Mouse (Mus musculus) lung, embryonic 15.5 days (tissue): ENCODE results near the gene Zmynd10. TPM values are rescaled to one million over a fixed set of nuclear protein-coding genes. Genes with fewer than 3 reads are reported as not detected.

Experiments
- ATAC-seq: fragments of 200-750 bp; cut with Nextera tagmentation; 2 replicates; pipeline ENCODE4 v1.8.0; 2017; ENCODE audit warnings: moderate number of reproducible peaks, borderline replicate concordance; ENCODE audit not compliant: low FRiP score, low TSS enrichment; ENCODE audit errors: extremely low read depth
- H3K27ac ChIP-seq: fragments of 300-500 bp; sonication (generic); 2 replicates; pipeline ENCODE4 v1.5.1; 2015; ENCODE audit warnings: moderate library complexity, mild to moderate bottlenecking, inconsistent platforms
- H3K27me3 ChIP-seq: fragments of 300-500 bp; sonication (generic); 2 replicates; pipeline ENCODE4 v1.6.1; 2015; ENCODE audit warnings: inconsistent platforms
- H3K36me3 ChIP-seq: fragments of 300-500 bp; sonication (generic); 2 replicates; pipeline ENCODE4 v1.6.1; 2015; ENCODE audit warnings: inconsistent platforms
- H3K4me1 ChIP-seq: fragments of 300-500 bp; sonication (generic); 2 replicates; pipeline ENCODE4 v1.6.1; 2015; ENCODE audit warnings: inconsistent platforms
- H3K4me2 ChIP-seq: fragments of 300-500 bp; sonication (generic); 2 replicates; pipeline ENCODE4 v1.6.1; 2015; ENCODE audit warnings: inconsistent platforms, mild to moderate bottlenecking, moderate library complexity
- H3K4me3 ChIP-seq: fragments of 300-500 bp; sonication (generic); 2 replicates; pipeline ENCODE4 v1.5.1; 2015; ENCODE audit warnings: mild to moderate bottlenecking, inconsistent platforms
- H3K9ac ChIP-seq: fragments of 300-500 bp; sonication (generic); 2 replicates; pipeline ENCODE4 v1.6.1; 2015; ENCODE audit warnings: inconsistent platforms
- H3K9me3 ChIP-seq: fragments of 300-500 bp; sonication (generic); 2 replicates; pipeline ENCODE4 v1.6.1; 2016; ENCODE audit warnings: inconsistent platforms
- WGBS: fragments of 180-500 bp; shearing (Covaris S2); methylation state at CpG from one replicate; pipeline ENCODE4 v1.1.7; 2015; 5-methylcytosine and 5-hydroxymethylcytosine counted together
- polyA plus RNA-seq: library from polyadenylated mRNA; unstranded; fragments of >200 nt; fragmentation: Nextera tagmentation; extraction: Ambion mirVana; gene quantifications from 2 replicates; pipeline ENCODE4 v1.2.1, GENCODE M21; 2015

The Zmynd10 gene
- polyA plus RNA-seq, 1 experiment from 2014 or later, result 6.8 TPM

DNA sequence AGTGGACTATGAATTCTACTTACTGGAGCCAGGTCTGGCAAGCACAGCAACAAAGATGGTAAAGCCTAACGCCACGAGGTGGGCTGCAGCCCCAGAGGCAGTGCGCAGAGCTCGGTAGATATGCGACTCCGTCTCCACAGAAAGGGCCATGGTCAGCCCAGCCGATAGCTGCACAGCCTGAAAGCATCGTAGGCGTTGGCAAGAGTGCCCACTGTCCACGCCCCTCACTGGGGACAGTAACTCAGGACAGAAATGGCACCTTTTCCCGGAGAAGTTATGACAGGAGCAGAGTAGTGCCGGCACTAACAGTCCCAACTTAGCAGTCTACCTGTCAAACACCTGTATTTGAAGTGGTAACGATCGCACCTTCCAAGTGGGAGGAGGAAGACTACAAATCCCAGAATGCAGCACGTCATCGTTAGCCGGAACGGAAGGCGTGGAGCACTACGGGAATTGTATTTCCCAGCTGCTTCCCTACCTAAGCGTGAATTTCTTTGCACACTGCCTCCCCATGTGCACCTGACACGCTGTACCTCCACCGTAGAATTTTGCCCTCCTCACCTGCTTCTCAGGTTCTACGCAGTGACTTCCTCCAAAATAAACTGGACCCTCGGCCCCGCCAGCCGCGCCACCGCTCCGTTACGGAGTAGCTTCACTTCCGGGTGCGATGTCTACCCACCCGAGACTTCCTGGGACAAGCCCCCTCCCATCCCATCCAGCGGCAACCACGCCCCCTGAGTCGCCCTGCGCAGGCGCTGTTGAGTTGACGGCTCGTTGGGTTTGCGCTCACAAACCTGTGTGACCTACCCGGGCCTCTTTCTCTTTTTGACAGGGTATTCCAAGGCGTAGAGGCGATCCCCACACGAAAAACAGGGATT, 5.4 kb upstream of the Zmynd10 start, which contains the start of the genes Cyb561d2 and Nprl2:
Cyb561d2 (minus strand) TSS at position 720 of the 878 bp plus-strand sequence.
Nprl2 (plus strand) TSS at position 753 of the 878 bp plus-strand sequence.
- Histone ChIP-seq H3K36me3 (peaks cover 37% of the 10 kb centered on the region), H3K9me3 (no peaks in the 10 kb centered on the region), H3K4me1 (peaks cover 29% of the 10 kb centered on the region), H3K9ac (peak within 1 kb of the TSS; percentile 61), H3K27me3 (no peaks in the 10 kb centered on the region), H3K4me3 (peak within 1 kb of the TSS; percentile 83), H3K27ac (peak within 1 kb of the TSS; percentile 75), H3K4me2 (peak within 1 kb of the TSS; percentile 84)
- ATAC-seq, result peak; percentile 87
- under 1% methylated on average over 46 of the region's 46 CpGs for WGBS

- peak overlapping the region; percentile 61 for H3K9ac ChIP-seq
- H3K4me2 ChIP-seq, result peak overlapping the region; percentile 84
- H3K9me3 ChIP-seq, result no peaks in the 10 kb centered on the region
- no peak overlapping the region; the same call in 1 of the 2 replicates for H3K27ac ChIP-seq
- peaks cover 29% of the 10 kb centered on the region for H3K4me1 ChIP-seq
- peak overlapping the region; percentile 83 for H3K4me3 ChIP-seq
- no peaks in the 10 kb centered on the region for H3K27me3 ChIP-seq
- WGBS, result 1% methylated on average over 11 of the region's 11 CpGs
- peaks cover 35% of the 10 kb centered on the region for H3K36me3 ChIP-seq
- peak; percentile 2; the same call in 1 of the 2 replicates for ATAC-seq
These were observed 4.8 kb upstream of the Zmynd10 start for GRCm38 (mm10) chr9:107542352-107542686.

DNA sequence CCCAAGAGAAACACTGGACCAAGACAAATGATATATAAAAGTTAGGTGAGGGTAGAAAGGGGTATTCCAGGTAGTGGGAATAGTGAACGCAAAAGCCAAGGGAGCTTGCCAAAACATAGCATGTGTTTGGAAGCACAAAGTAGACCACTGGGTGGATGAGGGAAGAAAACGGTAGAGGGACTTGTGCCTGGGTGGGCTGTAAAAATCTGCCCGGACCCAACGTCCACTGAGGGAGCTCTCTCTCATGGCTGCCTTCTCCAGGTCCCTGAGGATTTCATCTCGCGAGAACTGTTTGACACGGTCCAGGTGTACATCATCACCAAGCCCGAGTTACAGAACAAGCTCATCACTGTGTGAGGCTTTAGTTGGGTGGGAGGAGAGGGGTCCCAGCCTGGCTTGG, 4.4 kb upstream of the Zmynd10 start:
- H3K36me3 ChIP-seq, result peaks cover 32% of the 10 kb centered on the region

DNA sequence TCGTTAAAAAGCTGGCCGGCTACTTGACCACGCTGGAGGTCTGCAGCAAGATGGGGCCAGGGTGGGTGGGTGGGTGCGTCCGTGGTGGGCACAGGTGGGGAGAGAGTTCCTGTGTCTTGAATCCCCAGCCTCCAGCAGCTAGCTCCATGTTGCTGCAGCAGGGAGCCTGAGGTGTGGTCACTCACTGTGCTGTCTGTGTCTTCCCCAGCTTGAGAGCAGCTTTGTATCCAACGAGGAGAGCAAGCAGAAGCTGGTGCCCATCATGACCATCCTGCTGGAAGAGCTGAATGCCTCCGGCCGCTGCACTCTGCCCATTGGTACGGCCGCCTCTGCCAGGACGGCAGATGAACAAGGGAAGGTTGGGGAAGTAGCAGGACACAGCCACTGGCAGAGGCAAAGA, 3.8 kb upstream of the Zmynd10 start:
- Histone ChIP-seq H3K9ac (no peak overlapping the region), H3K36me3 (peaks cover 26% of the 10 kb centered on the region), H3K4me3 (no peak overlapping the region), H3K27ac (no peak overlapping the region), H3K4me2 (no peak overlapping the region), H3K27me3 (no peaks in the 10 kb centered on the region), H3K9me3 (no peaks in the 10 kb centered on the region), H3K4me1 (peaks cover 34% of the 10 kb centered on the region)
- ATAC-seq, result no peak
- 83% methylated on average over 11 of the region's 11 CpGs for WGBS

More for the DNA sequence above, 4.4 kb upstream of the Zmynd10 start:
- no peak for ATAC-seq
- peak overlapping the region; percentile 84 for H3K4me2 ChIP-seq
- H3K4me1 ChIP-seq, result peaks cover 33% of the 10 kb centered on the region
- no peak overlapping the region for H3K27ac ChIP-seq
- 24% methylated on average over 8 of the region's 8 CpGs for WGBS
- H3K9ac ChIP-seq, result peak overlapping the region; percentile 61
- H3K9me3 ChIP-seq, result no peaks in the 10 kb centered on the region
- peak overlapping the region; percentile 83 for H3K4me3 ChIP-seq
- no peaks in the 10 kb centered on the region for H3K27me3 ChIP-seq

GRCm38 (mm10) chr9:107544196-107544700, 2.9 kb upstream of the Zmynd10 start:
- H3K4me2 ChIP-seq, result no peak overlapping the region
- H3K4me1 ChIP-seq, result peaks cover 34% of the 10 kb centered on the region
- no peak for ATAC-seq
- H3K4me3 ChIP-seq, result no peak overlapping the region
- 93% methylated on average over 17 of the region's 17 CpGs for WGBS
- H3K9ac ChIP-seq, result no peak overlapping the region
- H3K27ac ChIP-seq, result no peak overlapping the region
- H3K9me3 ChIP-seq, result no peaks in the 10 kb centered on the region
- H3K36me3 ChIP-seq, result peaks cover 16% of the 10 kb centered on the region
- no peaks in the 10 kb centered on the region for H3K27me3 ChIP-seq

DNA sequence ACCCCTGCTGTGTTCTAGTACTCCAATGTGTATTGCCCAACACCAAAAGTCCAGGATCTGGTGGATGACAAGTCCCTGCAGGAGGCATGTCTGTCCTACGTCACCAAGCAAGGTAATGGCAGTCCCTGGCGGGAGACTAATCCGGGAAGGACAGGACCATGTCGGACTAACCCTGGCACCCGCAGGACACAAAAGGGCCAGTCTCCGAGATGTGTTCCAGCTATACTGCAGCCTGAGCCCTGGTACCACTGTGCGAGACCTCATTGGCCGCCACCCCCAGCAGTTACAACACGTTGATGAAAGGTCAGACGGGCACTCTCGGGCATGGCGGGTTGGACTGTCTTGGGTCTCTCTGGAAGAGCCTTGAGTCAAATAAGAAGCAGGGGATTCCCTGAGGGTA, 2.4 kb upstream of the Zmynd10 start:
- Histone ChIP-seq H3K4me2 (no peak overlapping the region), H3K9me3 (no peaks in the 10 kb centered on the region), H3K4me3 (no peak overlapping the region), H3K4me1 (peaks cover 34% of the 10 kb centered on the region), H3K27me3 (no peaks in the 10 kb centered on the region), H3K9ac (no peak overlapping the region), H3K27ac (no peak overlapping the region), H3K36me3 (peaks cover 12% of the 10 kb centered on the region; the same call in 1 of the 2 replicates)
- 90% methylated on average over 12 of the region's 12 CpGs for WGBS
- ATAC-seq, result no peak

GRCm38 (mm10) chr9:107545199-107545598, 1.9 kb upstream of the Zmynd10 start:
- Histone ChIP-seq H3K4me1 (peaks cover 37% of the 10 kb centered on the region), H3K27ac (no peak overlapping the region), H3K36me3 (peaks cover 9% of the 10 kb centered on the region; the same call in 1 of the 2 replicates), H3K4me2 (no peak overlapping the region), H3K9me3 (no peaks in the 10 kb centered on the region), H3K9ac (no peak overlapping the region), H3K27me3 (no peaks in the 10 kb centered on the region), H3K4me3 (no peak overlapping the region)
- ATAC-seq, result no peak
- 85% methylated on average over 10 of the region's 10 CpGs for WGBS

DNA sequence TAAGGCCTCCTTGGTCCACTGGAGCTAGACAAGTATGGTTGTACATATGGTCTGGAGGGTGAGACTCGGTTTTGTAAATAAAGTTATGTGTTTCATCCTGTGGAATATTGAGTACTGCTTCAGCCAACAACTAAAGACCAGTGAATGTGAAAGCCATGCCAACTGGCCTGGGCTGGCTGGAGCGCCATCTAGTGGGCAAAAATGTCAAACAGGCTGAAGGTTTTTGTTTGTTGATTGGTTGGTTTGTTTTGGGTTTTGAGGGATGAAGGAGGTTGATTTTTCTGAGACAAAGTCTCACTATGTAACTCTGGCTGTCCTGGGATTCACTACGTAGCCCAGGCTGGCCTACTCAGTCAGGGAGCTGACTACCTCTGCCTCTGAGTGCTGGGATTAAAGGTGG, 1.5 kb upstream of the Zmynd10 start:
- no peaks in the 10 kb centered on the region for H3K27me3 ChIP-seq
- H3K9me3 ChIP-seq, result no peaks in the 10 kb centered on the region
- H3K27ac ChIP-seq, result no peak overlapping the region
- H3K9ac ChIP-seq, result no peak overlapping the region
- no peak for ATAC-seq
- peaks cover 41% of the 10 kb centered on the region for H3K4me1 ChIP-seq
- WGBS, result 12% methylated on average over 3 of the region's 3 CpGs
- no peak overlapping the region for H3K4me2 ChIP-seq
- H3K36me3 ChIP-seq, result peaks cover 9% of the 10 kb centered on the region; the same call in 1 of the 2 replicates
- no peak overlapping the region for H3K4me3 ChIP-seq

GRCm38 (mm10) chr9:107547957-107548356, 859 bp downstream of the Zmynd10 start:
- H3K27ac ChIP-seq, result no peak overlapping the region
- no peak overlapping the region for H3K9ac ChIP-seq
- H3K4me2 ChIP-seq, result no peak overlapping the region
- no peak overlapping the region for H3K4me3 ChIP-seq
- H3K27me3 ChIP-seq, result no peaks in the 10 kb centered on the region
- 72% methylated on average over 5 of the region's 5 CpGs for WGBS
- no peaks in the 10 kb centered on the region for H3K9me3 ChIP-seq
- ATAC-seq, result no peak
- peaks cover 9% of the 10 kb centered on the region; the same call in 1 of the 2 replicates for H3K36me3 ChIP-seq
- peaks cover 46% of the 10 kb centered on the region for H3K4me1 ChIP-seq

DNA sequence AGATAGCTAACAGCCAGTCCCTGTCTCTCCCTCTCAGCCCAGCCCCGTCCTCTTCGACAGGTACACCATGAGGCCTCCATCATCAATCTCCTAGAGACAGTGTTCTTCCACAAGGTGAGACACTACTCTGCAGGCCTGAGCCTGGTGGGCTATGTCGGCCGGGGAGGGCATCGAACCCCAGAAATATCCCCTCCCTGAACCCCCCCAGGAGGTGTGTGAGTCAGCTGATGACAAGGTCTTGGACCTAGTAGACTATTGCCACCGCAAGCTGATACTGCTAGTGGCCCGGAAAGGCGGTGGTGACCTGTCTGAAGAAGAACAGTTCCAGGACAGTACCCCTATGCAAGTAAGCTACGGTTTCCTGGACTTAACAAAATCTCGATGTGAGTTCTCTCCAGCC, 1.7 kb downstream of the Zmynd10 start:
- no peaks in the 10 kb centered on the region for H3K27me3 ChIP-seq
- WGBS, result 87% methylated on average over 10 of the region's 10 CpGs
- H3K4me1 ChIP-seq, result peaks cover 54% of the 10 kb centered on the region
- H3K27ac ChIP-seq, result no peak overlapping the region
- H3K4me2 ChIP-seq, result no peak overlapping the region
- H3K36me3 ChIP-seq, result peaks cover 9% of the 10 kb centered on the region; the same call in 1 of the 2 replicates
- no peak for ATAC-seq
- H3K9ac ChIP-seq, result no peak overlapping the region
- H3K9me3 ChIP-seq, result no peaks in the 10 kb centered on the region
- H3K4me3 ChIP-seq, result no peak overlapping the region

GRCm38 (mm10) chr9:107549297-107550074, 2.4 kb downstream of the Zmynd10 start:
- Histone ChIP-seq H3K4me3 (no peak overlapping the region), H3K36me3 (peaks cover 6% of the 10 kb centered on the region; the same call in 1 of the 2 replicates), H3K27me3 (no peaks in the 10 kb centered on the region), H3K9ac (no peak overlapping the region), H3K27ac (no peak overlapping the region), H3K4me2 (no peak overlapping the region), H3K9me3 (no peaks in the 10 kb centered on the region), H3K4me1 (peaks cover 54% of the 10 kb centered on the region)
- ATAC-seq, result no peak
- WGBS, result 69% methylated on average over 20 of the region's 20 CpGs
